Mouse (Mus musculus) gastrocnemius, adult 8-10 months (tissue): ENCODE results near the gene Mup11. TPM values are rescaled to one million over a fixed set of nuclear protein-coding genes. Genes with fewer than 3 reads are reported as not detected.
"Not testable (repeated sequence)": the region's sequence is repeated elsewhere in the genome, so short reads cannot be mapped to it uniquely, and the experiment has no call there.

Experiments
- DNase-seq, 2 experiments: peaks; one replicate each; pipeline ENCODE4 v3.0.0; 2022; ENCODE audit warnings: low spot score in 2 of 2
- total RNA-seq, 4 experiments: library from RNA; stranded (reverse); gene quantifications; 2 replicates each; pipeline ENCODE4 v1.2.4; 2022

The Mup11 gene
- total RNA-seq, result under 1 TPM in 1 of 4 experiments, not detected in 3; 0.78 TPM

DNA sequence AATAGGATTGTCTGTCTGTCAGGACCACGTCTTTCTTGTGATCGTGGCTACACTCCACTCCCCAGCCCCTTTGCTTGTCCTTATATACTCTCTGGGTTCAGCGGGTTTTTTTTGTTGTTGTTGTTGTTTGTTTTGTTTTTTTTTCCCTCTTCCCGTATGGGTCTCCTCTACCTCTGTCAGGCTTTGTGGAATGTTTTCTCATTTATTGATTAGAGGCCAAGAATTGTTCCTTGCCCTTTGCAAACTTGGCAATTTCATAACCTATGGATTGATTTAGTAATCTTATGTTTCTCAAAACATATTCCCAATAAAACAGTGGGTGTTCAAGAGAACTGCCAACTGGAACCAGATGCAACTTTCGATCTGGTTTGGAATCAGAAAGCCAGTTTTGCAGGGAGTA lies at the start of gene Mup11:
Mup11 (minus strand) TSS at position 101 of the 400 bp plus-strand sequence.
- not testable (repeated sequence) for DNase-seq

Other genes starting within 250 kb of the Mup11 start
- gene Mup9, start 240.5 kb downstream of the Mup11 start, total RNA-seq, result under 1 TPM in 1 of 4 experiments, not detected in 3; 0.70 TPM
- gene Mup1, start 160.5 kb downstream of the Mup11 start, total RNA-seq, result not detected
- gene Mup10, start 80.2 kb downstream of the Mup11 start, total RNA-seq, result under 1 TPM in 1 of 4 experiments, not detected in 3; 0.83 TPM
- under 1 TPM in 1 of 4 experiments, not detected in 3; 0.46 TPM for gene Mup12, start 78.9 kb upstream of the Mup11 start, total RNA-seq
- 10 to 100 TPM in 1 of 4 experiments, 1 to 10 TPM in 1, under 1 TPM in 1, not detected in 1; 0.74 to 78.7 (median 4.0) TPM for gene Mup22, start 159.1 kb upstream of the Mup11 start, total RNA-seq